Mouse (Mus musculus) stomach, embryonic 16.5 days (tissue): ENCODE results near the gene Wipf3. TPM values are rescaled to one million over a fixed set of nuclear protein-coding genes. Genes with fewer than 3 reads are reported as not detected.

Experiments
- ATAC-seq: fragments of 200-750 bp; cut with Nextera tagmentation; 2 replicates; pipeline ENCODE4 v1.8.0; 2017; ENCODE audit warnings: moderate number of reproducible peaks, moderate TSS enrichment; ENCODE audit not compliant: insufficient read depth, low FRiP score
- H3K27ac ChIP-seq: fragments of 300-500 bp; sonication (generic); 2 replicates; pipeline ENCODE4 v1.5.1; 2014; ENCODE audit warnings: low read length
- H3K27me3 ChIP-seq: fragments of 300-500 bp; sonication (generic); 2 replicates; pipeline ENCODE4 v1.6.1; 2014; ENCODE audit warnings: low read length, control low read depth, mixed read lengths; ENCODE audit not compliant: control insufficient read depth, insufficient read depth
- H3K36me3 ChIP-seq: fragments of 300-500 bp; sonication (generic); 2 replicates; pipeline ENCODE4 v1.6.1; 2014; ENCODE audit warnings: low read length; ENCODE audit not compliant: control insufficient read depth, insufficient read depth
- H3K4me1 ChIP-seq: fragments of 300-500 bp; sonication (generic); 2 replicates; pipeline ENCODE4 v1.6.1; 2014; ENCODE audit warnings: low read length, control low read depth, mixed read lengths; ENCODE audit not compliant: control insufficient read depth, insufficient read depth
- H3K4me2 ChIP-seq: fragments of 300-500 bp; sonication (generic); 2 replicates; pipeline ENCODE4 v1.6.1; 2014; ENCODE audit warnings: low read depth, low read length, mixed read lengths
- H3K4me3 ChIP-seq: fragments of 300-500 bp; sonication (generic); replicated peaks from 2 replicates; pipeline ENCODE4 v1.5.1; 2014; ENCODE audit warnings: mild to moderate bottlenecking, low read length
- H3K9ac ChIP-seq: fragments of 300-500 bp; sonication (generic); 2 replicates; pipeline ENCODE4 v1.6.1; 2014; ENCODE audit warnings: low read length
- H3K9me3 ChIP-seq: fragments of 300-500 bp; sonication (generic); replicated peaks from 2 replicates; pipeline ENCODE4 v1.6.1; 2016; ENCODE audit warnings: low read length, control low read depth; ENCODE audit not compliant: control insufficient read depth
- WGBS: fragments of 180-500 bp; shearing (Covaris S2); extraction: QIAGEN DNeasy Blood & Tissue Kit; methylation state at CpG from one replicate; pipeline ENCODE4 v1.1.7; 2014; 5-methylcytosine and 5-hydroxymethylcytosine counted together
- polyA plus RNA-seq: library from polyadenylated mRNA; unstranded; fragments of >200 nt; fragmentation: Nextera tagmentation; extraction: Ambion mirVana; gene quantifications from 2 replicates; pipeline ENCODE4 v1.2.1, GENCODE M21; 2015

The Wipf3 gene
- polyA plus RNA-seq, 1 experiment from 2014 or later: 1.0 TPM

DNA sequence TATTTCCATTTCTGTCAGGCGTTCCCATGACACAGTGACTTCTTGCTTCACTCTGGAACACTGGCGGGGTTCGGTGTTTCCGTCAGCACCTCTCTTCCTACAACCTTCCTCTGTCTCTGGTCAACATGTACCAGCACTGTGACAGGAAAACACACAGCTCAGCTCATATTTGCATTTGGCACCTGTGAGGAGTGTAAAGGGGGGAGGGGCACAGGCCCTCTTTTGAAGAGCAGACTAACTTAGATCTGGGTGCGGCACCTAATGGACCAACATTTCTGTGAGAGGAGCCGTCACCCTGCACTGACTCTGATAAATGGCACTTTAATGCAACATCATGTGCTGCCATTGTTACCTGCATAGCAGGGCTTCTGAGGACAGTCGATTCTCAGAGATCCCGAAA lies 4.2 kb upstream of the Wipf3 start:
- Histone ChIP-seq H3K27ac (no peak overlapping the region), H3K36me3 (no peaks in the 10 kb centered on the region), H3K9me3 (no peaks in the 10 kb centered on the region), H3K27me3 (peaks cover 12% of the 10 kb centered on the region; the same call in 1 of the 2 replicates), H3K4me2 (no peak overlapping the region), H3K9ac (no peak overlapping the region), H3K4me3 (no peak overlapping the region), H3K4me1 (0 out of 2 replicates have a peak, but pooled peaks cover 8% of the 10 kb centered on the region)
- ATAC-seq: no peak
- 65% methylated on average over 8 of the region's 8 CpGs for WGBS

DNA sequence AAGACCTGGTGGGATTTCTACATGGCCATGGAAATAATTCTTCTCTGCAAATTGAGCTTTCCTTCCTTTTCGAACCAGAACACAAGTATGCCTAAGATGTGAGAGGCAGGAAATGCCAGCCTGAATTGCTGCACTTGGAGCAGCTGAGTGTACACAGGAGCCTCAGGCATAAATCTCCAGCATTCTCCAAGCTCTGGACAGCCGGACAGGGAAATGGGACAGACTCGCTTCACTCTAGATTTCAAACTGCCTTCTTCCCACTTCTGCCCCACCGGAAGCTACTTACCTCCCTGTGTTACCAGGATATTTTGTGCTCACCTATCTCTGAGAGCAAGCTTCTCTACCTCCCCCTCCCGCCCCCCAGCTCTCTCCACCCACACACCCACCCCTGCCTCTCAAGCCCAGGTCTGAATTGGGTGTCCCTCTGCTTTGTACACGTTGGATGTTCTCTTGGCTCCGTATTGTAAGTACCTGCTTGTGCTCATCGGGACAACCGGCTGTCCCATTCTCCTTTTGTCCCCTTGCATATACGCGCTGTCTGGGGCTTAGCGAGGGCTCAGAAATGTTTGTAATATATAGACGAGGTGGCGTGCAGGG lies 455 bp upstream of the Wipf3 start:
- no peak for ATAC-seq
- Histone ChIP-seq H3K4me3 (peak overlapping the region; percentile 61), H3K9ac (peak overlapping the region; percentile 76), H3K4me2 (peak overlapping the region; percentile 98), H3K27ac (no peak overlapping the region), H3K36me3 (no peaks in the 10 kb centered on the region), H3K4me1 (0 out of 2 replicates have a peak, but pooled peaks cover 8% of the 10 kb centered on the region), H3K9me3 (no peaks in the 10 kb centered on the region), H3K27me3 (peaks cover 15% of the 10 kb centered on the region; the same call in 1 of the 2 replicates)
- WGBS: 5% methylated on average over 14 of the region's 14 CpGs

DNA sequence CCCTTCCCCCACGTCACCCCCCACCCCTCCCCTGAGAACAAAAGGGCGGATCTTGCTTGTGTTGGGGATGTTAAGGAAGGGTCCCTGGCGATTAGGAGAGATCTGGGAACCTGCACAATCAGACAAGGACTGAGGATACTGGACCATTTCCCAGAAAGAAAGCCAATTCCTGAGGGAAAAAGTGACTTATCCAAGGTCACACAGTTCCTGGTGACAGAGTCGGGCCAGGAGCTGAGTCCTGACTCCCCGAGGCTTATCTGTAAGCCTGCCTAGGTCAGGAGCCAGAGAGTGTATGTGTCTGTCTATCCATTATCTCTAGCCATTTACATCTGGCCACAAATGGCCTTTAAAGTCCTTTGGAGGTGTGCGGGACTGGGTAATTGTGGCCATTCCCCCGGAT lies 818 bp downstream of the Wipf3 start:
- 36% methylated on average over 7 of the region's 7 CpGs for WGBS

DNA sequence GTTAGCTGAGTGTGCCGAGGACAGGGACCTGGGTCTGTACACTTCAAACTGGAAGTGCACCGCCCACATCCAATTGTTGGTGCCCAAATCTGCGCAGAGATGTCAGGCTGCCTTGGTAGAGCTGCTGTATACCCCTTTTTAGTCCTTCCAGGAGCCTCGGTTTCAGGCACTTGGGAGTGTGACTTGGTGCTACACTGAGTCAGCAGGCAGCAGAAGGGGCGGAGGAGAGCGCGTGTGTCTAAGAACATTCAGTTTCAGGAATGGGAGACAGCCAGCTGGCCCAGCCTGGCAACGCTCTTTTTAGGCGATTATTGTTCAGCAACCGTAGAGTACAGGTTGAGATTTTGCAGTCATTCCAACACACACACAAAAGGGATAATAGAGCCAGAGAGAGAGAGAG lies 2.4 kb downstream of the Wipf3 start:
- no peak for ATAC-seq
- Histone ChIP-seq H3K27me3 (peaks cover 15% of the 10 kb centered on the region; the same call in 1 of the 2 replicates), H3K9me3 (no peaks in the 10 kb centered on the region), H3K27ac (no peak overlapping the region), H3K9ac (no peak overlapping the region), H3K4me1 (peaks cover 19% of the 10 kb centered on the region; the same call in 1 of the 2 replicates), H3K4me2 (no peak overlapping the region), H3K36me3 (no peaks in the 10 kb centered on the region), H3K4me3 (no peak overlapping the region)
- WGBS: 70% methylated on average over 10 of the region's 10 CpGs

More for the DNA sequence above, 818 bp downstream of the Wipf3 start:
- peaks cover 15% of the 10 kb centered on the region; the same call in 1 of the 2 replicates for H3K27me3 ChIP-seq
- H3K36me3 ChIP-seq: no peaks in the 10 kb centered on the region
- no peak for ATAC-seq
- H3K4me2 ChIP-seq: peak overlapping the region; percentile 98
- H3K4me1 ChIP-seq: 0 out of 2 replicates have a peak, but pooled peaks cover 8% of the 10 kb centered on the region
- H3K9me3 ChIP-seq: no peaks in the 10 kb centered on the region
- no peak overlapping the region for H3K27ac ChIP-seq
- H3K4me3 ChIP-seq: peak overlapping the region; percentile 61
- H3K9ac ChIP-seq: peak overlapping the region; percentile 76

DNA sequence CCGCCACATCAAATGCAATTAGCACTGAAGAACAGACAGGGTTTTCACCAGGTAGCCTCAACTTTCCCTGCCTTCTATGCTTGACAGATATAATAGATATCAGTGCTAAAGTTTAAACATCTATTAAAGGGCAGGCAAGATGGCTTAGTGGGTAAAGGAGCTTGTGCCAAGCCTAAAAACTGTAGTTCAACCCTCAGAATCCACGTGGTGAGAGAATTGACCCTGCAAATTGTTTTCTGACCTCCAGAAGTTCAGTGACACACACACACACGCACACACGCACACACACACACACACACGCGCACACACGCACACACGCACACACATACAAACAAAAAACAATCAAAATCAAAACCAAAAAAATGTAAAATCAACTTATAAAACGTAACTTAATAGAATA lies 2.8 kb downstream of the Wipf3 start:
- Histone ChIP-seq H3K27me3 (peaks cover 15% of the 10 kb centered on the region; the same call in 1 of the 2 replicates), H3K4me3 (no peak overlapping the region), H3K4me2 (no peak overlapping the region), H3K4me1 (peaks cover 22% of the 10 kb centered on the region; the same call in 1 of the 2 replicates), H3K36me3 (no peaks in the 10 kb centered on the region), H3K9me3 (no peaks in the 10 kb centered on the region), H3K9ac (no peak overlapping the region), H3K27ac (no peak overlapping the region)
- 86% methylated on average over 9 of the region's 9 CpGs for WGBS
- ATAC-seq: no peak

DNA sequence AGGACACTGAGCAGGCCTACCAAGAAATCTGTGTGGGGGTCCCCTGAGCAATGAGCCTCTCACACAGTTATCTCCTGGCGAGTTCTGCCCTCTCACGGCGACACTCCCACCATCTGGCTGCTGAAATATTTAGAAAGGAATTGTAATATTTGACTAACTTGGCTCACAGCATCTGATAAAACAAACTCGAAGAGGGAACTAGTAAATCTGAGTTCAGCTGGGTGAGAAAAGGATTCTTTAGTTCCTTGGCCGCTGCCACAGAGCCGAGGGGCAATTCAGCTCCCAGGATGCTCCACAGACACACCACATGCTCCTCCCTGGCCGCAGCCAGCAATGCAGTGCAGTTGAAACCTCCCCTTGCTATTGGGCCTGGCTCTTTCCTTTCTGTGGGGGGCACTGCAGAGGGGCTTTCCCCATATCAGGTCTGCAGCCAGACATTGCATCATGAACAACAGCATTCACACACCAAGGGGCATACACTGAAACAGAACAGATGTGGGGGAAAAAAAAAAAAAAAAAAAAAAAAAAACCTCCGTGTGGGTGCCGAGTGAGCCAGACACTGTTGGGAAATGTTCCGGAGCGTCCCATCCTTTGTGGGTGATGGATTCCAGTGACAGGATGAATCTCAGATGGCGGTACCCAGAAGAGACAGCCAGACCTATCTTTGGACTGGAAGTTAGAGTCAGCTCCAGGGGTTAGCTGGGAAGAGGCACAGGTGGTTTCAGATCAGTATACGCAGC lies 3.6 kb downstream of the Wipf3 start:
- Histone ChIP-seq H3K4me1 (peaks cover 22% of the 10 kb centered on the region; the same call in 1 of the 2 replicates), H3K4me3 (no peak overlapping the region), H3K4me2 (no peak overlapping the region), H3K27ac (no peak overlapping the region), H3K9ac (no peak overlapping the region), H3K36me3 (no peaks in the 10 kb centered on the region), H3K9me3 (no peaks in the 10 kb centered on the region), H3K27me3 (peaks cover 15% of the 10 kb centered on the region; the same call in 1 of the 2 replicates)
- 44% methylated on average over 13 of the region's 13 CpGs for WGBS
- no peak for ATAC-seq

DNA sequence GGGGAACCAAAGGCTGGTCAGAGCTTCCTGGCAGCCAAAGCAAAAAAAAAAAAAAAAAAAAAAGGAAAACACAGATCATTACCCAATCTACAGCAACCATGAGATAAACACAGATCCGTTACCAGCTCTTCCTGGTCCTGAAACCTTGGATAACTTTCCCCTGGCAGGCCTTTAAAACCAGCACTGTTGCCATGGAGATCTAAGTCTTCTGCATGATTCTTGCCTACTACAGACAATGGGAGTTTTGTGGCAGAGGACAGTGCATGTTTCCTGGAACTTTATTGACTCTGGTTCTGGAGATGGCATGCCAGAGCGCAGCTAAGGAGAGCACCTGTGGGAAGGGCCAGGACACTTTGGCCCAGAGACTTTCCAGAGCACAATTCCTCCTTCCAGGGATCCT lies 4.8 kb downstream of the Wipf3 start:
- no peak overlapping the region for H3K9ac ChIP-seq
- no peaks in the 10 kb centered on the region for H3K9me3 ChIP-seq
- H3K36me3 ChIP-seq: no peaks in the 10 kb centered on the region
- H3K27ac ChIP-seq: no peak overlapping the region
- H3K4me3 ChIP-seq: no peak overlapping the region
- H3K4me2 ChIP-seq: no peak overlapping the region
- H3K4me1 ChIP-seq: peaks cover 17% of the 10 kb centered on the region; the same call in 1 of the 2 replicates
- 55% methylated on average over 2 of the region's 2 CpGs for WGBS
- no peak for ATAC-seq
- H3K27me3 ChIP-seq: peaks cover 6% of the 10 kb centered on the region; the same call in 1 of the 2 replicates

DNA sequence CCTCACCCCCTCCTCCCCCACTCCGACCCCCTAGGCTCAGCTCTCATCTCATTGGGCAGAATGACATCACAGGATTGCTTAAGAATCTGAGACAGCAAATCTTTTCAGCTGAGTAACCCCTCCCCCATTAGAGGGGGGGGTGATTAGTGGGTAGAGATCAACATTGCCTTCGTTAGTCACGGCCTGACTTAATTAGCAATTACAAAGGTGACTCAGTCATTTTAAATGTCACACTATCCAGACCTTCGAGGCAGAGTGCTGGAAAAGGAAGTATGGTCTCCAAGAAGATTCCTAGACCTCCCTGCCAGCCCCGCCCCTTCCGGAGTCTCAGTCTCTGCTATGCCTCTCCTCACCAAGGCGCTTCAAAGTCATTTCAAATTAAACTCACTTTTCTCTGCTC lies 6.3 kb downstream of the Wipf3 start:
- H3K9ac ChIP-seq: no peak overlapping the region
- H3K4me3 ChIP-seq: no peak overlapping the region
- H3K27me3 ChIP-seq: peaks cover under 1% of the 10 kb centered on the region; the same call in 1 of the 2 replicates
- H3K27ac ChIP-seq: no peak overlapping the region
- peaks cover 14% of the 10 kb centered on the region; the same call in 1 of the 2 replicates for H3K4me1 ChIP-seq
- no peak overlapping the region for H3K4me2 ChIP-seq
- no peaks in the 10 kb centered on the region for H3K9me3 ChIP-seq
- 56% methylated on average over 7 of the region's 7 CpGs for WGBS
- ATAC-seq: no peak
- H3K36me3 ChIP-seq: no peaks in the 10 kb centered on the region

DNA sequence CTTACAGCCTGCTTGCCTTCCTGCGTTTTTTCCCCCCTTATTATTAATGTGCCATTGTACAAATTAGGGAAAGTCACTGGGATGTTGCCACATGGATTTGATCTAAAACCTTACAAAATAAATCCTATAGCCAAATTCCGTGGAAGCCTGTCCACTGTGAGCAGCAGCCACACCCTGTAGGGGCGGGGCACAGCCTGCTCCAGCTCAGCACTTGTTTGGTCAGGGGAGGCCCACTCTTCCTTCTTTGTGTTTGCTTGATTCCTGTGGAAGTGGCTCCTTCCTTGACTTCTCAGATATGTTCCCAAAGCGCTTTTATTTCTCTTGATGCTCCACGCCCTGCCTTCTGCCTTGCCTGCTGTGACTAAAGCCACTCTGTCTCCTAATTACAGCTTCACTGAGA lies 6.9 kb downstream of the Wipf3 start:
- Histone ChIP-seq H3K9me3 (no peaks in the 10 kb centered on the region), H3K27me3 (no peaks in the 10 kb centered on the region), H3K27ac (no peak overlapping the region; the same call in 1 of the 2 replicates), H3K36me3 (no peaks in the 10 kb centered on the region), H3K4me3 (no peak overlapping the region), H3K4me2 (no peak overlapping the region; the same call in 1 of the 2 replicates), H3K4me1 (peaks cover 14% of the 10 kb centered on the region; the same call in 1 of the 2 replicates), H3K9ac (no peak overlapping the region)
- ATAC-seq: no peak
- 53% methylated on average over 5 of the region's 5 CpGs for WGBS
